Mouse (Mus musculus) CH12.LX (cell line): Measurements from ENCODE around the gene Tmem219. TPM values are rescaled to one million over a fixed set of nuclear protein-coding genes. Genes with fewer than 3 reads are reported as not detected.

Source experiments
- DNase-seq: peaks from one replicate; pipeline ENCODE4 v3.0.0-alpha.2; 2013; ENCODE audit errors: extremely low read depth
- H3K27ac ChIP-seq: 2 replicates; pipeline ENCODE4 v1.5.1; 2012; ENCODE audit warnings: low read depth, mild to moderate bottlenecking, control low read depth, moderate library complexity; ENCODE audit not compliant: insufficient read depth
- H3K27me3 ChIP-seq: replicated peaks from 2 replicates; pipeline ENCODE3; 2012; ENCODE audit warnings: inconsistent platforms
- H3K36me3 ChIP-seq, 2 experiments: replicated peaks in 1 of 2; 2 replicates each; pipeline versions ENCODE3 to v1.6.1; 2012; ENCODE audit warnings: inconsistent platforms in 1 of 2, low read length in 1 of 2, mild to moderate bottlenecking in 1 of 2, mixed read lengths in 1 of 2, moderate library complexity in 1 of 2; ENCODE audit not compliant: control insufficient read depth in 1 of 2, insufficient read depth in 1 of 2
- H3K4me1 ChIP-seq, 2 experiments: 2 replicates each; pipeline ENCODE4 v1.6.1; 2012; ENCODE audit warnings: inconsistent platforms in 1 of 2, moderate library complexity in 1 of 2; ENCODE audit not compliant: insufficient read depth in 2 of 2, control insufficient read depth in 1 of 2
- H3K4me2 ChIP-seq: 2 replicates; pipeline ENCODE4 v1.6.1; 2012; ENCODE audit warnings: low read depth, mild to moderate bottlenecking, control low read depth; ENCODE audit not compliant: poor library complexity, insufficient read depth, severe bottlenecking
- H3K4me3 ChIP-seq, 3 experiments: fragments of 150-350 bp in 1 of 3; sonication (generic) in 1 of 3; replicated peaks in 1 of 3; 2 replicates each; pipeline versions ENCODE3 to v1.5.1; 2011 to 2012; ENCODE audit warnings: low read depth in 2 of 3, low read length in 2 of 3, mild to moderate bottlenecking in 2 of 3, moderate library complexity in 2 of 3, control low read depth in 1 of 3, improper control_type of control experiment in 1 of 3, inconsistent platforms in 1 of 3, mixed read lengths in 1 of 3; ENCODE audit not compliant: poor library complexity in 1 of 3
- H3K79me2 ChIP-seq: replicated peaks from 2 replicates; pipeline ENCODE4 v1.6.1; 2012; ENCODE audit warnings: mild to moderate bottlenecking, moderate library complexity; ENCODE audit not compliant: control insufficient read depth, poor library complexity, insufficient read depth, severe bottlenecking; ENCODE audit errors: extremely low read depth
- H3K9ac ChIP-seq: 2 replicates; pipeline ENCODE4 v1.6.1; 2012; ENCODE audit warnings: low read depth, mild to moderate bottlenecking, control low read depth, moderate library complexity; ENCODE audit not compliant: insufficient read depth
- H3K9me3 ChIP-seq: replicated peaks from 2 replicates; pipeline ENCODE3; 2012; ENCODE audit warnings: low read length, inconsistent platforms, mixed read lengths
- CHD1 ChIP-seq: IDR thresholded peaks from 2 replicates; pipeline ENCODE4 v1.6.1; 2012; ENCODE audit warnings: low read depth, low read length, improper control_type of control experiment, inconsistent platforms
- CHD2 ChIP-seq: IDR thresholded peaks from 2 replicates; pipeline ENCODE4 v1.6.1; 2011; ENCODE audit warnings: low read length, improper control_type of control experiment
- ETS1 ChIP-seq: conservative IDR thresholded peaks from 2 replicates; pipeline ENCODE4 v1.6.1; 2012; ENCODE audit warnings: low read depth, mild to moderate bottlenecking, inconsistent platforms, low read length, improper control_type of control experiment, moderate library complexity
- HCFC1 ChIP-seq: IDR thresholded peaks from 2 replicates; pipeline ENCODE4 v1.6.1; 2012; ENCODE audit warnings: low read depth, mild to moderate bottlenecking, inconsistent platforms, low read length, improper control_type of control experiment
- JUN ChIP-seq: IDR thresholded peaks from 2 replicates; pipeline ENCODE4 v1.6.1; 2011; ENCODE audit warnings: low read depth, mild to moderate bottlenecking, low read length, improper control_type of control experiment, moderate library complexity; ENCODE audit not compliant: insufficient read depth
- MAFK ChIP-seq: IDR thresholded peaks from 2 replicates; pipeline ENCODE4 v1.6.1; 2011; ENCODE audit warnings: low read length, improper control_type of control experiment; ENCODE audit not compliant: insufficient replicate concordance
- MYC ChIP-seq: IDR thresholded peaks from 2 replicates; pipeline ENCODE4 v1.6.1; 2011; ENCODE audit warnings: low read depth, mild to moderate bottlenecking, improper control_type of control experiment, low read length
- NELFE ChIP-seq: IDR thresholded peaks from 2 replicates; pipeline ENCODE4 v1.6.1; 2011; ENCODE audit warnings: low read depth, low read length, improper control_type of control experiment
- PAX5 ChIP-seq: IDR thresholded peaks from 2 replicates; pipeline ENCODE4 v1.6.1; 2012; ENCODE audit warnings: low read length, inconsistent platforms, mixed read lengths
- POLR2A ChIP-seq: IDR thresholded peaks from 2 replicates; pipeline ENCODE4 v1.6.1; 2011; ENCODE audit warnings: low read depth, mild to moderate bottlenecking, improper control_type of control experiment, low read length
- POLR2AphosphoS2 ChIP-seq: IDR thresholded peaks from 2 replicates; pipeline ENCODE4 v1.6.1; 2011; ENCODE audit warnings: low read depth, low read length, improper control_type of control experiment
- RAD21 ChIP-seq: IDR thresholded peaks from 2 replicates; pipeline ENCODE4 v1.6.1; 2011; ENCODE audit warnings: low read depth, mild to moderate bottlenecking, low read length, improper control_type of control experiment, moderate library complexity
- RCOR1 ChIP-seq: conservative IDR thresholded peaks from 2 replicates; pipeline ENCODE4 v1.6.1; 2012; ENCODE audit warnings: low read depth, mild to moderate bottlenecking, inconsistent platforms, low read length, improper control_type of control experiment
- SIN3A ChIP-seq: IDR thresholded peaks from 2 replicates; pipeline ENCODE4 v1.6.1; 2012; ENCODE audit warnings: low read length, improper control_type of control experiment, inconsistent platforms
- TBP ChIP-seq: conservative IDR thresholded peaks from 2 replicates; pipeline ENCODE4 v1.6.1; 2011; ENCODE audit warnings: low read depth, low read length, improper control_type of control experiment
- TCF12 ChIP-seq: IDR thresholded peaks from 2 replicates; pipeline ENCODE4 v1.6.1; 2014; ENCODE audit warnings: low read depth, mild to moderate bottlenecking, inconsistent platforms, low read length, improper control_type of control experiment
- UBTF ChIP-seq: IDR thresholded peaks from 2 replicates; pipeline ENCODE4 v1.6.1; 2012; ENCODE audit warnings: low read depth, mild to moderate bottlenecking, inconsistent platforms, low read length, improper control_type of control experiment, moderate library complexity
- USF1 ChIP-seq: IDR thresholded peaks from 2 replicates; pipeline ENCODE4 v1.6.1; 2014; ENCODE audit warnings: low read depth, mild to moderate bottlenecking, inconsistent platforms, low read length, improper control_type of control experiment
- ZMIZ1 ChIP-seq: IDR thresholded peaks from 2 replicates; pipeline ENCODE4 v1.6.1; 2012; ENCODE audit warnings: low read depth, mild to moderate bottlenecking, inconsistent platforms, low read length, improper control_type of control experiment
- dilution Hi-C: fragments of 300-500 bp; cut with MboI; formaldehyde crosslinking; loops from 2 replicates; pipeline ENCODE4 v1.14.3; 2020; ENCODE audit warnings: low sequenced_read_pairs; ENCODE audit not compliant: extremely low pct_unique_long_range_greater_than_20kb, extremely low pct_ligation_motif_present
- in situ Hi-C: fragments of 300-500 bp; cut with MboI; formaldehyde crosslinking; loops from 3 replicates; pipeline ENCODE4 v1.14.3; 2019; ENCODE audit warnings: low sequenced_read_pairs, low pct_ligation_motif_present, low pct_unique_long_range_greater_than_20kb, mixed read lengths
- polyA plus RNA-seq: library from polyadenylated mRNA; unstranded; fragments of >175 nt; gene quantifications from 2 replicates; pipeline ENCODE4 v1.2.1, GENCODE M21; 2012; ENCODE audit warnings: low read depth; ENCODE audit not compliant: insufficient read length
- total RNA-seq, 2 experiments: library from RNA; depleted of rRNA; stranded (reverse); fragments of 300-350 nt in 1 of 2; fragments of >200 nt in 1 of 2; gene quantifications; 2 replicates each; pipeline ENCODE4 v1.2.3; 2012 to 2014

Gene Tmem219
- total and polyA plus RNA-seq, 3 experiments, result 33.4 to 43.2 (median 37.4) TPM

DNA sequence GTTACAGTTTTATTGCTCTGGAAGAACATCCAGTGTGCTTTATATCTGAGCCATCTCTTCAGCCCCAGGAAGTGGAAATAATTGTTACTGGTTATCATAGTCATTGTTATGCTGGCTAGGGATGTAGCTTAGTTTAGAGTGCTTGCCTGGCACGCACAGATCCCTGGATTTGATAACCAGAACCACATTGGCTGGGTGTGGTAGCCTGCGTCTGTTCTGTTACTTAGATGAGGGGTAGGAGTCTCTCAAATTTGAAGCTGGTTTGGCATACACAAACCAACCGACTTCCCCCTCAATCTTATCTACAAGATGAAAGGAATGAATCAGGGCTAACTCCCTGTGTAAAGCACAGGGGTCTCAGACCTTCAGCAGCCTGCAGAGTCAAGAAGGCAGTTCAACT lies 3.6 kb upstream of the Tmem219 start:
- H3K79me2 ChIP-seq, result peaks cover 19% of the 10 kb centered on the region
- no peak overlapping the region for H3K4me2 ChIP-seq
- in situ Hi-C loops, result no loop called here
- H3K36me3 ChIP-seq, result peaks cover 0 to 13% of the 10 kb centered on the region in 2 experiments
- H3K27me3 ChIP-seq, result no peaks in the 10 kb centered on the region
- H3K9me3 ChIP-seq, result no peaks in the 10 kb centered on the region
- H3K27ac ChIP-seq, result no peak overlapping the region
- H3K4me3 ChIP-seq, result no peak overlapping the region
- TF ChIP-seq ETS1 (no peak), USF1 (no peak), UBTF (no peak), HCFC1 (no peak), CHD2 (no peak), MAFK (no peak), MYC (no peak), RCOR1 (no peak), POLR2A (no peak)
- TF ChIP-seq, all 38 proteins: peak for 0
- Histone ChIP-seq H3K9ac (no peak overlapping the region), H3K4me1 (peaks cover 10 to 24% of the 10 kb centered on the region in 2 experiments; a peak in 3 of 4 replicates)
- dilution Hi-C loops, result no loop called here
- no peak for DNase-seq

DNA sequence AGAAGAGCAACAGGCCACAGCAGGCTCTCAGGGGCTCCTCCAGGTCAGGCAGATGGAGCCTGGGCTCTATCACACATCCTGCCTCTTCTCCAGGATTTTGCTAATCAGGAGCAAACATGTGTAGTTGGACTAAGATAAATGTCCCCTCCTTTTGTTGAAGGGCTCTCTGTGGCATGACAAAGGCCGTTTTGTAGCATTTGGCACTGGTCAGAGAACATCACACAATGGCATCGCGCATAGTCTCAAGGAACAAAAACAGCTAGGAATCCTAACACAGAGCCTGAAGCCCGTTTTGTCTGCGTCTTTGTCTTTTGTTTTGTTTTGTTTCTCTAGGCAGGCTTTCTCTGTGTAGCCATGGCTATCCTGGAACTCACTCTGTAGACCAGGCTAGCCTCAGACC lies 1.3 kb upstream of the Tmem219 start:
- Histone ChIP-seq H3K79me2 (peaks cover 2% of the 10 kb centered on the region; the same call in 1 of the 2 replicates), H3K27me3 (no peaks in the 10 kb centered on the region), H3K4me1 (peaks cover 4 to 8% of the 10 kb centered on the region in 2 experiments; a peak in 2 of 4 replicates), H3K9me3 (no peaks in the 10 kb centered on the region), H3K9ac (no peak overlapping the region)
- dilution Hi-C loops, result no loop called here
- TF ChIP-seq TCF12 (no peak), POLR2A (no peak), POLR2AphosphoS2 (no peak), RAD21 (no peak), TBP (no peak), PAX5 (no peak), ETS1 (no peak), MYC (no peak), JUN (no peak), CHD1 (no peak), NELFE (no peak), ZMIZ1 (no peak), SIN3A (no peak)
- TF ChIP-seq, all 38 proteins: peak for 0
- DNase-seq, result no peak
- Histone ChIP-seq H3K36me3 (no peaks in the 10 kb centered on the region), H3K4me2 (no peak overlapping the region), H3K27ac (no peak overlapping the region), H3K4me3 (no peak overlapping the region)
- in situ Hi-C loops, result no loop called here
